Mouse (Mus musculus): ENCODE measurements around the gene Tmem80. TPM values are rescaled to one million over a fixed set of nuclear protein-coding genes. Genes with fewer than 3 reads are reported as not detected.

The Tmem80 gene
- total and polyA plus RNA-seq, 2 experiments from 2014 or later, result 25.8 to 34.5 TPM

GRCm38 (mm10) chr7:141341689-141342226, 14.2 kb downstream of the Tmem80 start:
- Histone ChIP-seq H3K9me3 (ENCODE audit: low read length) (no peaks in the 10 kb centered on the region), H3K4me1 (ENCODE audit: insufficient read depth, low read length) (no peaks in the 10 kb centered on the region), H3K36me3 (ENCODE audit: insufficient read depth, low read length) (no peaks in the 10 kb centered on the region), H3K9ac (replicated peaks; ENCODE audit: low read length, poor library complexity, severe bottlenecking) (no peak overlapping the region), H3K27me3 (ENCODE audit: insufficient read depth, low read length) (peaks cover 8% of the 10 kb centered on the region), H3K27ac (ENCODE audit: low read depth, low read length) (no peak overlapping the region), H3K4me3 (ENCODE audit: low read depth, low read length) (no peak overlapping the region), H3K4me2 (ENCODE audit: low read depth, low read length, poor library complexity, severe bottlenecking) (no peak overlapping the region)
- WGBS, result 81% methylated on average over 10 of the region's 10 CpGs
- ATAC-seq (ENCODE audit: low FRiP score) (no peak), DNase-seq (ENCODE audit: low spot score) (no peak)
- TF ChIP-seq CTCF (IDR thresholded peaks at IDR 0.05), result no peak

GRCm38 (mm10) chr7:141343230-141343629, 15.7 kb downstream of the Tmem80 start:
- WGBS, result 39% methylated on average over 2 of the region's 2 CpGs
- H3K9ac ChIP-seq (replicated peaks; ENCODE audit: low read length, poor library complexity, severe bottlenecking), result no peak overlapping the region
- no peak overlapping the region for H3K4me3 ChIP-seq (ENCODE audit: low read depth, low read length)
- no peak for TF ChIP-seq CTCF (IDR thresholded peaks at IDR 0.05)
- H3K4me2 ChIP-seq (ENCODE audit: low read depth, low read length, poor library complexity, severe bottlenecking), result no peak overlapping the region
- H3K36me3 ChIP-seq (ENCODE audit: insufficient read depth, low read length), result no peaks in the 10 kb centered on the region
- DNase-seq (ENCODE audit: low spot score), result no peak
- H3K9me3 ChIP-seq (ENCODE audit: low read length), result no peaks in the 10 kb centered on the region
- no peaks in the 10 kb centered on the region for H3K4me1 ChIP-seq (ENCODE audit: insufficient read depth, low read length)
- no peak overlapping the region for H3K27ac ChIP-seq (ENCODE audit: low read depth, low read length)
- ATAC-seq (ENCODE audit: low FRiP score), result no peak
- H3K27me3 ChIP-seq (ENCODE audit: insufficient read depth, low read length), result peaks cover 7% of the 10 kb centered on the region

GRCm38 (mm10) chr7:141343696-141344095, 16.2 kb downstream of the Tmem80 start:
- Histone ChIP-seq H3K9ac (replicated peaks; ENCODE audit: low read length, poor library complexity, severe bottlenecking) (no peak overlapping the region), H3K4me2 (ENCODE audit: low read depth, low read length, poor library complexity, severe bottlenecking) (no peak overlapping the region), H3K4me1 (ENCODE audit: insufficient read depth, low read length) (no peaks in the 10 kb centered on the region), H3K27ac (ENCODE audit: low read depth, low read length) (no peak overlapping the region), H3K9me3 (ENCODE audit: low read length) (no peaks in the 10 kb centered on the region), H3K36me3 (ENCODE audit: insufficient read depth, low read length) (no peaks in the 10 kb centered on the region), H3K4me3 (ENCODE audit: low read depth, low read length) (no peak overlapping the region), H3K27me3 (ENCODE audit: insufficient read depth, low read length) (peaks cover 3% of the 10 kb centered on the region; the same call in 1 of the 2 replicates)
- TF ChIP-seq CTCF (IDR thresholded peaks at IDR 0.05), result no peak
- ATAC-seq (ENCODE audit: low FRiP score), result no peak
- DNase-seq (ENCODE audit: low spot score), result no peak
- WGBS, result 73% methylated on average over 7 of the region's 7 CpGs

- DNase-seq (ENCODE audit: low spot score) (no peak), ATAC-seq (ENCODE audit: low FRiP score) (no peak)
- Histone ChIP-seq H3K27ac (ENCODE audit: low read depth, low read length) (no peak overlapping the region), H3K27me3 (ENCODE audit: insufficient read depth, low read length) (no peaks in the 10 kb centered on the region), H3K4me1 (ENCODE audit: insufficient read depth, low read length) (no peaks in the 10 kb centered on the region), H3K36me3 (ENCODE audit: insufficient read depth, low read length) (no peaks in the 10 kb centered on the region), H3K9me3 (ENCODE audit: low read length) (no peaks in the 10 kb centered on the region), H3K9ac (replicated peaks; ENCODE audit: low read length, poor library complexity, severe bottlenecking) (no peak overlapping the region), H3K4me2 (ENCODE audit: low read depth, low read length, poor library complexity, severe bottlenecking) (no peak overlapping the region), H3K4me3 (ENCODE audit: low read depth, low read length) (no peak overlapping the region)
- 94% methylated on average over 5 of the region's 5 CpGs for WGBS
- no peak for TF ChIP-seq CTCF (IDR thresholded peaks at IDR 0.05)
These were observed 17.2 kb downstream of the Tmem80 start for GRCm38 (mm10) chr7:141344787-141345186.

- Histone ChIP-seq H3K4me2 (ENCODE audit: low read depth, low read length, poor library complexity, severe bottlenecking) (no peak overlapping the region), H3K9ac (replicated peaks; ENCODE audit: low read length, poor library complexity, severe bottlenecking) (no peak overlapping the region), H3K9me3 (ENCODE audit: low read length) (no peaks in the 10 kb centered on the region), H3K36me3 (ENCODE audit: insufficient read depth, low read length) (no peaks in the 10 kb centered on the region), H3K27me3 (ENCODE audit: insufficient read depth, low read length) (no peaks in the 10 kb centered on the region), H3K27ac (ENCODE audit: low read depth, low read length) (no peak overlapping the region), H3K4me3 (ENCODE audit: low read depth, low read length) (no peak overlapping the region), H3K4me1 (ENCODE audit: insufficient read depth, low read length) (peaks cover 6% of the 10 kb centered on the region; the same call in 1 of the 2 replicates)
- no peak for TF ChIP-seq CTCF (IDR thresholded peaks at IDR 0.05)
- 79% methylated on average over 6 of the region's 6 CpGs for WGBS
- DNase-seq (ENCODE audit: low spot score) (no peak), ATAC-seq (ENCODE audit: low FRiP score) (no peak)
These were observed 23.5 kb downstream of the Tmem80 start for GRCm38 (mm10) chr7:141351061-141351460.

GRCm38 (mm10) chr7:141355051-141355450, 27.5 kb downstream of the Tmem80 start:
- WGBS, result 45% methylated on average over 8 of the region's 8 CpGs
- H3K27ac ChIP-seq (ENCODE audit: low read depth, low read length), result peak overlapping the region; percentile 43; the same call in 1 of the 2 replicates
- no peak overlapping the region for H3K4me3 ChIP-seq (ENCODE audit: low read depth, low read length)
- ATAC-seq (ENCODE audit: low FRiP score), result peak; percentile 60; the same call in 1 of the 2 replicates
- H3K36me3 ChIP-seq (ENCODE audit: insufficient read depth, low read length), result no peaks in the 10 kb centered on the region
- no peaks in the 10 kb centered on the region for H3K27me3 ChIP-seq (ENCODE audit: insufficient read depth, low read length)
- no peak overlapping the region for H3K4me2 ChIP-seq (ENCODE audit: low read depth, low read length, poor library complexity, severe bottlenecking)
- H3K9me3 ChIP-seq (ENCODE audit: low read length), result no peaks in the 10 kb centered on the region
- TF ChIP-seq CTCF (IDR thresholded peaks at IDR 0.05), result no peak
- H3K9ac ChIP-seq (replicated peaks; ENCODE audit: low read length, poor library complexity, severe bottlenecking), result no peak overlapping the region
- peak; percentile 69 for DNase-seq (ENCODE audit: low spot score)
- H3K4me1 ChIP-seq (ENCODE audit: insufficient read depth, low read length), result peaks cover 6% of the 10 kb centered on the region; the same call in 1 of the 2 replicates

Data from midbrain, postnatal 0 days (tissue).